Mouse (Mus musculus) midbrain, postnatal 0 days (tissue): Measurements from ENCODE around the gene Vps26a. TPM values are rescaled to one million over a fixed set of nuclear protein-coding genes. Genes with fewer than 3 reads are reported as not detected.
"Not testable (repeated sequence)": the region's sequence is repeated elsewhere in the genome, so short reads cannot be mapped to it uniquely, and the experiment has no call there.

Source experiments
- ATAC-seq: fragments of 200-750 bp; cut with Nextera tagmentation; 2 replicates; pipeline ENCODE4 v1.8.0; 2017; ENCODE audit warnings: moderate number of reproducible peaks, mild to moderate bottlenecking, moderate TSS enrichment, moderate library complexity; ENCODE audit not compliant: low FRiP score
- DNase-seq: peaks from one replicate; pipeline ENCODE4 v3.0.0-alpha.2; 2015; ENCODE audit warnings: low spot score
- H3K27ac ChIP-seq: fragments of 300-500 bp; sonication (generic); 2 replicates; pipeline ENCODE4 v1.5.1; 2014; ENCODE audit warnings: low read depth, mild to moderate bottlenecking, low read length, mixed read lengths
- H3K27me3 ChIP-seq: fragments of 300-500 bp; sonication (generic); 2 replicates; pipeline ENCODE4 v1.6.1; 2014; ENCODE audit warnings: low read length, control low read depth, mixed read lengths; ENCODE audit not compliant: insufficient read depth
- H3K36me3 ChIP-seq: fragments of 300-500 bp; sonication (generic); 2 replicates; pipeline ENCODE4 v1.6.1; 2014; ENCODE audit warnings: low read length, control low read depth, mixed read lengths; ENCODE audit not compliant: insufficient read depth
- H3K4me1 ChIP-seq: fragments of 300-500 bp; sonication (generic); 2 replicates; pipeline ENCODE4 v1.6.1; 2014; ENCODE audit warnings: mild to moderate bottlenecking, control low read depth, antibody characterized with exemption, low read length, mixed read lengths; ENCODE audit not compliant: insufficient read depth
- H3K4me2 ChIP-seq: fragments of 300-500 bp; sonication (generic); 2 replicates; pipeline ENCODE4 v1.6.1; 2014; ENCODE audit warnings: low read depth, mild to moderate bottlenecking, low read length, mixed read lengths; ENCODE audit not compliant: poor library complexity, severe bottlenecking
- H3K4me3 ChIP-seq: fragments of 300-500 bp; sonication (generic); 2 replicates; pipeline ENCODE4 v1.5.1; 2014; ENCODE audit warnings: low read depth, mild to moderate bottlenecking, low read length, moderate library complexity
- H3K9ac ChIP-seq: fragments of 300-500 bp; sonication (generic); replicated peaks from 2 replicates; pipeline ENCODE4 v1.6.1; 2014; ENCODE audit warnings: mild to moderate bottlenecking, low read length, moderate library complexity, mixed read lengths; ENCODE audit not compliant: poor library complexity, severe bottlenecking
- H3K9me3 ChIP-seq: fragments of 300-500 bp; sonication (generic); 2 replicates; pipeline ENCODE4 v1.6.1; 2016; ENCODE audit warnings: low read length, control low read depth
- CTCF ChIP-seq: IDR thresholded peaks from 2 replicates; pipeline ENCODE4 v1.5.1; 2016; ENCODE audit warnings: antibody characterized with exemption, mild to moderate bottlenecking
- WGBS: fragments of 180-500 bp; shearing (Covaris S2); extraction: QIAGEN DNeasy Blood & Tissue Kit; methylation state at CpG from one replicate; pipeline ENCODE4 v1.1.7; 2014; 5-methylcytosine and 5-hydroxymethylcytosine counted together
- polyA plus RNA-seq: library from polyadenylated mRNA; unstranded; fragments of >200 nt; fragmentation: Nextera tagmentation; extraction: Ambion mirVana; gene quantifications from 2 replicates; pipeline ENCODE4 v1.2.1, GENCODE M21; 2015
- total RNA-seq: library from RNA; depleted of rRNA; stranded (reverse); fragments of >200 nt; gene quantifications from 2 replicates; pipeline ENCODE4 v1.2.3, GENCODE M21; 2014

The Vps26a gene
- total and polyA plus RNA-seq, 2 experiments from 2014 or later: 28.6 to 41.8 TPM

DNA sequence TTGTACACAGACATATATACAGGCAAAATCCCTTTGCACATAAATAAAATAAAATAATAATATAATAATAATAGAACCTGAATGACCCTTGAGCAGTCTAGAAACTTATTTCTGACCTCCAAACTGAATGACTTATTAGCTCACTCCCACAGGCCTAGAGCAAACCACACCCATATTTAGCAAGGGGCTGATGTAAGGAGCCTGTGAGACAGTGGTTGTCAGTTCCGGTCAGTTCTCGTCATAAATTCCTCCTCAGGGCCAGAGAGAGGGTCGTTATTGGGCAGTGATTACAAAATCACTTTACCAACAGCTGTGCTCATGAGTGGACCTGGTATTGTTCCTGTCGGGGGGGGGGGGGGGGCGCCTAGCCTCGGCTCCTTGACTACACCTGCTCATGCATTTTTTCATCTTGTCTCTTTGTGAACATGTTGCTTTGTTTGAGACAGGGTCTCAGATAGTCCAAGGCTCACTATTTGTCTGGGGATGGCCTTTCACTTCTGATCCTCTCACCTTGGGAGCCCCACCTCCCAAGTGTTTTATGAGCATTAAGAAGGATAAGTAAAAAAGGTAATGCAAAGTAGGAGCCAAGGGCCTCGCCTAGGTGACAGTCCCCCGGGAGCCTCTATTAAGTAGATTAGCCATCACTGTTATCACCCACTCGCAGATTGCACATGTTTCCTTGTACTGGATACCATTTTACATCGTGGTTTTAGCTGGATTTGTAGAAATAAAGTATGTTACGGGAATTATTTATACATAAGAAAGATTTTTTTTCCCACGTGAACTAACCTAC, 17.4 kb upstream of the Vps26a start:
- Histone ChIP-seq H3K4me2 (no peak overlapping the region), H3K9me3 (no peaks in the 10 kb centered on the region), H3K27me3 (no peaks in the 10 kb centered on the region), H3K27ac (no peak overlapping the region), H3K4me3 (no peak overlapping the region), H3K9ac (no peak overlapping the region), H3K36me3 (no peaks in the 10 kb centered on the region), H3K4me1 (no peaks in the 10 kb centered on the region)
- DNase-seq (no peak), ATAC-seq (no peak)
- 65% methylated on average over 12 of the region's 12 CpGs for WGBS
- no peak for TF ChIP-seq CTCF

DNA sequence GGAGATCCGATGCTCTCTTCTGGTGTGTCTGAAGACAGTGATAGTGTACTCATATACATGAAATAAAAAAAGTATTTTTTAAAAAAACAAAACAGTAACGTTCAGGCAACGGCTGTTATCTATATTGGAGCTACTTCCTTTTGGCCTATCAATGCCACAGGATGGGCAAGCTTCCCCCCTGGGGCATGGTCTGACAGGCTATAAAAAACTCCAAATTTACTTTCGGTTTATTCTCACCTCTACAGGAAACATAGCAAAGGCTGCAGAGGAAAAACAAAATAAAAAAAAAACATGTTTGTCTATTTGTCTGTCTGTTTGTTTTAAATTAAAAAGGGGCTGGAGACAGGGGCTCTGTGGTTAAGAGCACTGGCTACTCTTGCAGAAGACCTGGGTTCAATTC, 16.7 kb upstream of the Vps26a start:
- no peak for DNase-seq
- no peak overlapping the region for H3K4me2 ChIP-seq
- no peaks in the 10 kb centered on the region for H3K9me3 ChIP-seq
- no peak overlapping the region for H3K27ac ChIP-seq
- H3K36me3 ChIP-seq: no peaks in the 10 kb centered on the region
- TF ChIP-seq CTCF: no peak
- no peak for ATAC-seq
- H3K9ac ChIP-seq: no peak overlapping the region
- H3K4me3 ChIP-seq: no peak overlapping the region
- H3K27me3 ChIP-seq: no peaks in the 10 kb centered on the region
- 84% methylated on average over 4 of the region's 4 CpGs for WGBS
- no peaks in the 10 kb centered on the region for H3K4me1 ChIP-seq

DNA sequence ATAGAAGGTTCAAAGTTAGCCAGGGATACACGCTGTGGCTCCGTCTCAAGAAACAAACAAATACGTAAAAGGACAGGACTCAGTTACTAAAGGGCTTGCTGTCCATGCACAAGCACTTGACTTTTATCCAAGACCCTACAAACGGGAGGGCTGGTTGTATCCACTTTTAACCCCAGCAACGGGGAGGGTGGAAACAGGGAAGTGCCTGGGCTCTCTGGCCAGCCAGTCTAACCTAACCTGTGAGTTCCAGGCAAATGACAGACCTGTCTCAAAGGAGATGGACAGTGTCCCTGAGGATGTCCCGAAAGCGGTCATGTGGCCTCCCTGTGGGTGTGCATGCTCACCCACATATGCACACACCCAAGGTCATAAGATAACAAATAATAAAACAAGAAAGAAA, 15.3 kb upstream of the Vps26a start:
- Histone ChIP-seq H3K4me2 (no peak overlapping the region), H3K9me3 (no peaks in the 10 kb centered on the region), H3K27me3 (no peaks in the 10 kb centered on the region), H3K27ac (no peak overlapping the region), H3K4me1 (no peaks in the 10 kb centered on the region), H3K9ac (no peak overlapping the region), H3K36me3 (no peaks in the 10 kb centered on the region), H3K4me3 (no peak overlapping the region)
- ATAC-seq: no peak
- WGBS: 86% methylated on average over 7 of the region's 7 CpGs
- no peak for DNase-seq
- no peak for TF ChIP-seq CTCF

DNA sequence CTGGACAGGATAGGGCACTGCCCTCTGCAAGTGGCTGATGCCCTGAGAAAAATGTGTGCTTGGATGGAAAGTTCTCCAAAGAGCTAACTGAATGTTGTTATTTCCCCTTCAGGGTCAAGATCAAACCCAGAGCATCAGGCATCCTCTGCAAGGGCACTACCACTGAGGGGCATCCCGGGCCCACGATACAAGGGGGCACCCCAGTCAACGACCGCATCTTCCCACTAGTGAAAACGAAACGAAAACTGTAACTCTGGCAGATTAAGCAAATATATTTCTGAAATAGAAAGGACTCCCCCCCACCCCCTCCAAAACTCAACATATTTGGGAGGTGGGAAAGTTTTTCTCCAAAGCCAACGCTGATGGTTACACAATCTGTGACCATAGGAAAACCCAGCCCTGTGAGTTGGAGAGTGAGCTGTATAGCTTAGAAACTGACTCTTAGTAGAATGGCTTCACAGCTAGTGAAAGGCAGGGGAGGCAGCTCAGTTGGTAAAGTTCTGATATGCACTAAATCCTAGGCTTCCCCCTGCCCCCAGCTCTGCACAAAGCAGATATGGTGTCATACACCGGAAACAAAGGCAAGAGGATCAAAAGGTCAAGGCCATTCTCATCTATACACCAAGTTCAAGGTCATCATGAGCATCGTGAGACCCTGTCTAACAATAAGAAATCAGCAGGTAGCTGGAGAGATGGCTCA, 14.5 kb upstream of the Vps26a start:
- no peaks in the 10 kb centered on the region for H3K4me1 ChIP-seq
- H3K9me3 ChIP-seq: no peaks in the 10 kb centered on the region
- 90% methylated on average over 9 of the region's 9 CpGs for WGBS
- no peak overlapping the region for H3K4me3 ChIP-seq
- no peak for TF ChIP-seq CTCF
- no peaks in the 10 kb centered on the region for H3K27me3 ChIP-seq
- no peaks in the 10 kb centered on the region for H3K36me3 ChIP-seq
- H3K27ac ChIP-seq: no peak overlapping the region
- H3K9ac ChIP-seq: no peak overlapping the region
- DNase-seq: no peak
- ATAC-seq: no peak
- no peak overlapping the region for H3K4me2 ChIP-seq

DNA sequence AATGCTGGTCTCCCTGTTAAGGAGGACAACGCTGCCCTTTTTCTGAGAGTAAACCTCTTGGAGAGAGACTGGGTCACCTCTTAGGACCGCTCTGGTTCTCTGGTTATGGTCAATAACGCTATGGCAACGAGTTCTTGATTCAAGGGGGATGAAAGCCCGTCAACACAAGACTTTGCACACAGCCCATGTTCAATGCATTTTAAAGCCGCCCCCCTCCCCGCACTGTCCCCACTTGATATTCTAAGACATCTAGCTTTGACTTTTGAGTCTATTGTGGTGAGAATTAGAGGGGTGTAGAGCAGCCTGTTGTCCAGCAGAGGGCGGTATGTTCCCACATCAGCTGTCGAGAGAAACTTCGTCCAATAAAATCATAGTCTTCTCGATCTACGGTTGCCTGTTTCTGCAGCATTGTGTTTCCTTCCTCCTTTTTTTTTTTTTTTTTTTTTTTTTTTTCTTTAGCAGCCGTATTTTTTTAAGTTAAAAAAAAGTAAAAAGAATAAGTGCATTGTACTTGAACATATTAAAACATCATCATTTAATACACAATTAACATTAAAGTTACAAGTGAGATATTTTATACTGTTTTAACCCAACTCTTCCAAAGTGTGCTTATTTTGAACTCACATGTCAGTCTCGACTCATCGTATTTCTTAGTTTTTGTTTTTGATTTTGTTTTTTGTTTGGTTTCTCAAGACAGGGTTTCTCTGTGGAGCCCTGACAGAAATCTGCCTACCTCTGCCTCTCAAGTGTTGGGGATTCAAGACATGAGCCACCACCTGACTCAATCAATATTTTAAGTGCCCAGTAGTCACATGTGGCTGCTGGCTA, 13.7 kb upstream of the Vps26a start:
- peak; percentile 79 for DNase-seq
- WGBS: 22% methylated on average over 15 of the region's 15 CpGs
- no peaks in the 10 kb centered on the region for H3K36me3 ChIP-seq
- no peaks in the 10 kb centered on the region for H3K4me1 ChIP-seq
- TF ChIP-seq CTCF: peak; percentile 94
- peak; percentile 38; the same call in 1 of the 2 replicates for ATAC-seq
- no peaks in the 10 kb centered on the region for H3K9me3 ChIP-seq
- H3K4me3 ChIP-seq: peak overlapping the region; percentile 14; the same call in 1 of the 2 replicates
- H3K27me3 ChIP-seq: no peaks in the 10 kb centered on the region
- no peak overlapping the region for H3K27ac ChIP-seq
- peak overlapping the region; percentile 31 for H3K4me2 ChIP-seq
- H3K9ac ChIP-seq: no peak overlapping the region

DNA sequence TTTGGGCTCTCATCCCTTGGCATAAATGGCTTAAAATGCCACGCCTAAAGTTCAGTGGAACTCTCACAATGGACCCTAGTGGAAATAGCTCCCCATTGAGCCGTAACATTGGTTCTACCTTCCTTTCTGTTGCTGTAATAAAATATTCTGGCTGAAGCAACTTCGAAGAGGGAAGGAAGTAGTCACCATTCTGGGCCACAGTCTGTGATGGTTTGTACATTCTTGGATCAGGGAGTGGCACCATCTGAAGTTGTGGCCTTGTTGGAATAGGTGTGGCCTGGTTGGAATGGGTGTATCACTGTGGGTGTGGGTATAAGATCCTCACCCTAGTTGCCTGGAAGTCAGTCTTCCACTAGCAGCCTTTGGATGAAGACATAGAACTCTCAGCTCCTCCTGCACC, 5.1 kb upstream of the Vps26a start:
- H3K27ac ChIP-seq, H3K9ac ChIP-seq, H3K9me3 ChIP-seq, H3K4me3 ChIP-seq, H3K36me3 ChIP-seq, H3K27me3 ChIP-seq, DNase-seq, H3K4me1 ChIP-seq, H3K4me2 ChIP-seq, ATAC-seq: not testable (repeated sequence)
- 83% methylated on average over 3 of the region's 3 CpGs for WGBS
